Mouse (Mus musculus): ENCODE measurements around the gene 4933430I17Rik.
"Not testable (repeated sequence)": the region's sequence is repeated elsewhere in the genome, so short reads cannot be mapped to it uniquely, and the experiment has no call there.

The 4933430I17Rik gene

GRCm38 (mm10) chr4:62524651-62525488 lies at the start of gene 4933430I17Rik, which contains the start of gene Pole3:
4933430I17Rik (plus strand) TSS chr4:62525369.
Pole3 (minus strand) TSS chr4:62525068.
- DNase-seq = peak; percentile 95

- DNase-seq = no peak
Measured at GRCm38 (mm10) chr4:62475793-62476192, 49.4 kb upstream of the 4933430I17Rik start.

- no peak for DNase-seq
Measured at GRCm38 (mm10) chr4:62477542-62478244, 47.5 kb upstream of the 4933430I17Rik start.

GRCm38 (mm10) chr4:62479593-62479936 lies 45.6 kb upstream of the 4933430I17Rik start:
- DNase-seq = not testable (repeated sequence)

- DNase-seq = no peak
Measured at GRCm38 (mm10) chr4:62479937-62480708, 45.0 kb upstream of the 4933430I17Rik start, which contains the start of gene Bspry. Bspry (plus strand) TSS chr4:62480053.

GRCm38 (mm10) chr4:62480709-62481605 lies 44.2 kb upstream of the 4933430I17Rik start:
- no peak for DNase-seq

GRCm38 (mm10) chr4:62484928-62485327 lies 40.2 kb upstream of the 4933430I17Rik start:
- no peak for DNase-seq

GRCm38 (mm10) chr4:62485450-62486161 lies 39.6 kb upstream of the 4933430I17Rik start:
- no peak for DNase-seq

- DNase-seq = no peak
Measured at GRCm38 (mm10) chr4:62486162-62486696, 38.9 kb upstream of the 4933430I17Rik start.

GRCm38 (mm10) chr4:62487172-62487571 lies 38.0 kb upstream of the 4933430I17Rik start:
- DNase-seq = no peak

- no peak for DNase-seq
Measured at GRCm38 (mm10) chr4:62487914-62488313, 37.3 kb upstream of the 4933430I17Rik start.

- DNase-seq = no peak
Measured at GRCm38 (mm10) chr4:62492682-62493081, 32.5 kb upstream of the 4933430I17Rik start.

- no peak for DNase-seq
Measured at GRCm38 (mm10) chr4:62494230-62494629, 30.9 kb upstream of the 4933430I17Rik start.

GRCm38 (mm10) chr4:62495946-62496345 lies 29.2 kb upstream of the 4933430I17Rik start:
- DNase-seq = no peak

GRCm38 (mm10) chr4:62496815-62497214 lies 28.4 kb upstream of the 4933430I17Rik start:
- peak; percentile 87 for DNase-seq

GRCm38 (mm10) chr4:62500799-62501198 lies 24.4 kb upstream of the 4933430I17Rik start:
- no peak for DNase-seq

GRCm38 (mm10) chr4:62501534-62501933 lies 23.6 kb upstream of the 4933430I17Rik start:
- DNase-seq = no peak

GRCm38 (mm10) chr4:62501964-62502732 lies 23.0 kb upstream of the 4933430I17Rik start:
- DNase-seq = peak; percentile 92

- DNase-seq = no peak
Measured at GRCm38 (mm10) chr4:62502969-62503368, 22.2 kb upstream of the 4933430I17Rik start.

GRCm38 (mm10) chr4:62503374-62503970 lies 21.7 kb upstream of the 4933430I17Rik start, which contains the start of gene Hdhd3:
Hdhd3 (minus strand) TSS chr4:62503467.
- DNase-seq = no peak
